Mouse (Mus musculus) fat pad, adult 2 months (tissue): ENCODE data around the gene Skap2.

Experiments used
- DNase-seq: peaks from one replicate; pipeline ENCODE4 v3.0.0-alpha.2; 2011; ENCODE audit warnings: low read depth, low spot score; ENCODE audit errors: extremely low read depth

Gene Skap2

DNA sequence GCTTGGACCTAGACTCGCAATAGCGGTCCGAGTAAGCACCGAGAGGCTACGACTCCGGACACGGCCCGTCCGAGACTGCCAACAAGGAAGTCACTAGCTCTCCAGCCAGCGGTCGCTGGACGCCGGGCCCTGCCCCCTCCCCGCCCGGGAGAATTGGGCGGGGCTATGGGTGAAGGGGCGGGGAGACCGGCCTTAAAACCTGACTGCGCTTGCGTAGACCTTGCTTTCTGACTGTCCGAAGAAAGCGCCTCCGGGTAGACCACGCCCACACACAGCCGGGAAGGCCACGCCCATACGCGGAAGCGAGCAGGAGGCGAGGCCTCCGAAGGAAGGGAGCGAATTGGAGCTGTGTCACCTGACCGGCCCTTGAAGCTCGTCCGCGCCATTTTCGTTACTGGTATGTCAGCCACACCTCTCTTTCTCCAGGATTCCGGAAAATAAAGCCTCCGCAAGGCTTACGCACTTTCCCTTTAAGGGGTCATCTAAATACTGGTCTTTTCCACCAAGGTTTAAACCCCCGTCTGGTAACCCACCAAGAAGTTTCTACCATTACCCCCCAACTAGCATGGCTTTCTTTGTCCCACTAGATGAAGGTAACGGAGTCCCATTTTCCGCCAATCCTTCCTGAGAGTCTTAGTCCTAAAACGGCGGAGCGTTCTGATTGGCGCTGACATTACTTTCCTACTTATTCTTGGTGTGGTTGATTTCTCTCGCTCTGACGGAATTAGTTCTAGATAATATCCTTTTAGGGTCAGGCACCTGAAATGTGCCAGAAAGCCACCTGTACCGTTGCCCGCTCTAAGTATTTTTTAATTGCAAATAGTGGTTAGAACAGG, at the start of gene Skap2:
Gene Skap2 (minus strand): TSS at position 141 of the 836 bp plus-strand sequence.
- no peak for DNase-seq

DNA sequence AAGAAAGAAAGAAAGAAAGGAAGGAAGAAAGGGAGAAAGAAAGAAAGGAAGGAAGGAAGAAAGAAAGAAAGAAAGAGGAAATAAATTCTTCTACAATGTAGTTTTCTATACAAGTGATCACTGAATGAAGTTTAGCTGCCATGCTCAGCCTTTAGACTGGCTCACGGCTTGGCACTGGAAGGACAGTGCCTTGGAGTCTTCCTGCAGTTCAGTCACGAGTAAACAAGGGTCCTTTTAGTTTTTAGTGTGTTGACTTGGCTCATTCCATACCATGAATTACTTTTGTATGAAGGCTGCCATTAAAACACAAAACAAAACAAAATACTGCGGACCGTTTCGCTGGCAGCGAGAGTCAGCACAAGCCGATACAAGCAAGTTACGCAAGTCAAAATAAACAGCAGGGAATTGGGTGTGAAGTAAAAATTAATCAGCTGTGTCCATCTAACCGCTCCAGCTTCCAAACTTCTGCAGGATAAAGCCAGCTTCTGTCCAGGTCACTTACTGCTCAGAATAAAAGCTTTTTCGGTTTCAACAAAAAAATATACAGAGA, 46.6 kb upstream of the Skap2 start:
- DNase-seq, result no peak

DNA sequence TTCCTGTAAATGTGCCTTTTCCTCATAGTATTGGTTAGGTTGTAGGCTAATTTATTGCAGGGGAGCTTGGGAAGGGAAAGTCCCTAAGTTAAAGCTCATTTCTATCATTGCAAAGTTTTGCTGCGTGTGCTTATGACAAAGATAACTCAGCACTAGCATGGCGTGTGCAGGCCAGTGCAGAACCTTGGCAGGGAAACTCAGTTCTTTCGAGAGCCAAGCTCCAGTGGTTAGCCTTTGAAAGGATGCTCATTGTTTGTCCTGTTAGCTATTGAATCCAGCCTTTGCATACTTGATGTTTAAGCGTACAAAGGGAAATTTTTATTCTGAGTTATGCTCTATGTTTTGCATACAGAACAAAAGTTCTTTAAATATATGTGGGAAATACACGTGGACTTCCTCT, 45.8 kb upstream of the Skap2 start:
- no peak for DNase-seq

DNA sequence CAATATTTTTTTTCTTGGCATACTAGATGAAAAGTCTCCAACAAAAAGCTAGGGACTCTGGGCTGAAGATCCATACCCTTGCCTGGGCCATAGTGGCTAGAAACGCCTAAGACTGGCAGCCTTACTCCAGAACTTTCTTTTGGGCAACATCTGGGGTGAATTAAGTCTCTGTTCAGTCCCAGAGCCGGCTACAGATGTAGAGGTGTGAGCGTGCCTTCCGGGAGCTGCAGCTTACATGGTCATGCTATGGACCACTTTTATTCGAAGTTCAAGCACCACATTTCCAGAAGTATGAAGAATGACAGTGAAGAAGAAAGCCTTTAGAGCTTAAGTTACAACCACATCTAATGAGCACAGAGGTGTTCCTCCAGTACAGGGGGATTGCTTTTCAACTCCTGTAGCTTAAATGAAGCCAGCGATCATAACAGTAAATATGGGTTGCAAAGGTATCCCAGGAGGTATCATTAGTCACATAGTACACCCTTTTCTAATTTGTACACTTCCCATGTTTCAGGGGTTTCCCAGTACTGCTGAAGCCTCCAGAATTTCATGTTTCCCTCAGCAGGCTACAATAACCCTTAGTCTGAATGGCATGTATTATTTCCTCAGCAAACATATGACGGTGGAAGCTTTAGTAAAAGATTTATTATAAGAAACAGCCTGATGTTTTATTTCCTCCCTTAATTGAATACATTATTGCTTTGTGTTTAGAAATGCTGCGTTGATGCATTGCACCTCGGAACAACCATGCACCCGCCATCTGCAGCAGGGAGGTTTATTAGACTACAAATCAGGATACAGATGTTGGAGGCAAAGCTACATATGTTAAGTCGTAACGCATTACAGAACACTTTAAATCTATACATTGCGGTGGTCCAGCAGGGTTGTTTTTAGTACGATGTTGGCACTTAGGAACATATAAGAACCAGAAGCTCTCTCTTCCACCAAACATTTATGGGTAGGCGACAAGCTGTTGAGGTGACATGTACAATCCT, 41.5 kb upstream of the Skap2 start:
- DNase-seq, result no peak

DNA sequence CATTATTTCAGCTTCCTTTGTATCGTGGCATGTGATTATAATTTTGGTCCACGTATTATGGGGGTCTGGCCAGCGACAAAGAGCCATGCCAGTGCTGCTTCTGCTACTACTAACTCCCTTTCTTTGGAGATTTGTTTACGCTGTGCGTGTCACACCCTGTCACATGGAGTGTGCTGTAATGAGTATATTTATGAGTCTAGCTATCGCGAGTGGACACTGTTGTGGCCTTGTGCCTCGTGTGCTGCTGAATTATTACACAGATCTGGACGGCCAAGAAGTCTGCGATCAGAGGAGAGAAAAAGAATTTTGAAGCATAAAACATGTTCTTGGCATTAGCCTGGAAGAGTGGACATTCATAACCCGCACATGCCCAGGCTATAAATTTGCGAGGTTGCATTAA, 37.7 kb upstream of the Skap2 start:
- DNase-seq, result no peak

DNA sequence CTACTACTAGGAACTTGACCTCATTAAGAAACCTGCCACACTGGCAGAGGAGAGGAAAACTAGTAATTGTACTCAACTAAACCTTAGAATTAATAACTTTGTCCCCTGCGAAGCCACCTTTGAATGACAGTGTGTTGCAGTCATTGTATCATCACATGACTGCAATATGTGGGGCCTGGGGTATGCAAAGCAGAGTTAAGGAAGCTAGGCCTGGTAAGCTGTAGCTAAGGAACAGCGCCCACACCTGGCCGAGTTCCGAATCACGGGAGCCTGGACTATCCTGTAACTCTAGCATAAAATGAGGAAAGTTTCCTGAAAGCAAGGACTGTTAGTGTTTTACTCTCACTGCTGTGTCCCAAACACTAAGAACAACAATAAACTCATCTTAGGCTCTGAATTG, 33.2 kb upstream of the Skap2 start:
- DNase-seq, result no peak

DNA sequence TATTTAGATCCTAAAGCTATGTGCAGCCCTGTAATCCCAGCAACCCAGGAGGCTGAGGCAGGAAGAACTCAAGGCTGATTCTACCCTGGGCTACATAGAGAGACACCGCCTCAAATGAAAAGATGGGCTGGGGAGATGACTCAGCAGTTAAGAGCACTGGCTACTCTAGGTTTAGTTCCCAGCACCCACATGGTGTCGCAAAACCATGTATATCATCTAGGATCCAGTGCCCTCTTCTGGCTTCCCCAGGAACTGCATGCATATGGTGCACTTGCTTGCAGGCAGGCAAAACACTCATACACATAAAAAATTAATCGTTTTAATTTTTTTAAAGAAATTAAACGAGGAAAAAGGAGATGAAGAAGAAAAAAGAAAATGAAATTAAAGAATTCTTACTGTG, 23.7 kb upstream of the Skap2 start:
- no peak for DNase-seq

DNA sequence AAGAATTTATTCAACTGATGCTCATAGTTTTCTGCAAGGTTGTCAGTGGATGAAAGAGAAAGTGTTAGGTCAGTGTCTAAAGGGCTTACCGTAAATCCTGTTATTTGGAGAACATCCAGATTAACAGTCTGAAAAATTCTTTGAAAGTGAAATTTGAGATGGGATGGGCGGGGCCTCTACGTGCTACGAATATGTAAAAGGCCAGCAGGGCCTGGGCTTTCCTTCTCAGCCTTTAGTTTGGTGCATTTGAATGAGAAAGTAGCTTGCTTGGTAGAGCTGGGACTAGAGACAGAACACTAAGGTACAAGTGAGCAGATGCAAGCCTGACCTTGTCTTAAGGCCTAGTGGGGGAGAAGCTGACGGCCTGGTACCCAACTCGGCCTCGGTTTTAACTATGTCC, 18.8 kb upstream of the Skap2 start:
- no peak for DNase-seq

DNA sequence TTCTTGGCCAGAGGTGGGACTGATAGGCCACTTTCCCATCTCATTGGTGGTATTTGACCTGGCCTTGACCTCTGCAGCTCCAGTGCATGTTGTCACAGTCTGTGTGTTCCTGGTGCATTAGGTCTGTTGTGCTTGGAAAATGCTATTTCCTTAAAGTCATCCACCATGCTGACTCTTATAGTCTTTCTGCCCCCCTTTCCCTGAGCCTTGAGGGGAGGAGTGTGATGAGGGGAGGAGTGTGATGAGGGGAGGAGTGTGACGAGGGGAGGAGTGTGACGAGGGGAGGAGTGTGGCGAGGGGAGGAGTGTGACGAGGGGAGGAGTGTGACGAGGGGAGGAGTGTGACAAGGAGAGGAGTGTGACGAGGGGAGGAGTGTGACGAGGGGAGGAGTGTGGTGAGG, 15.8 kb upstream of the Skap2 start:
- no peak for DNase-seq

DNA sequence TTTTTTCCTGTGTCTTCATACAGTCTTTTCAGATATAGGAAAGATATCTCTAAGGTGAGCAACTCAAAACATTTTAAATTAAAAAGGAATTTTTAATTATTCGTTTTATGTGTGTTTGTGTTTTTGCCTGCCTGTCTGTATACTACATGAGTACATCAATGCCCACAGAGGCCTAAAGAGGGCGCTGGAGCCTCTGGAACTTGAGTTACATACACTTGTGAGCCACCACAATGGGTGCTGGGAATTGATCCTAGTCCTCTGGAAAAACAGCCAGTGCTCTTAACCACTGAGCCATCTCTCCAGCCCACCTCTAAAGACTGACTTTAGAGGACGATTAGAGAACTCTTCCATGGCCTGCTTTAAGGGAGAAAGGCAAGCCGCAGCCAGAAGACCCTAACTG, 14.8 kb upstream of the Skap2 start:
- no peak for DNase-seq

DNA sequence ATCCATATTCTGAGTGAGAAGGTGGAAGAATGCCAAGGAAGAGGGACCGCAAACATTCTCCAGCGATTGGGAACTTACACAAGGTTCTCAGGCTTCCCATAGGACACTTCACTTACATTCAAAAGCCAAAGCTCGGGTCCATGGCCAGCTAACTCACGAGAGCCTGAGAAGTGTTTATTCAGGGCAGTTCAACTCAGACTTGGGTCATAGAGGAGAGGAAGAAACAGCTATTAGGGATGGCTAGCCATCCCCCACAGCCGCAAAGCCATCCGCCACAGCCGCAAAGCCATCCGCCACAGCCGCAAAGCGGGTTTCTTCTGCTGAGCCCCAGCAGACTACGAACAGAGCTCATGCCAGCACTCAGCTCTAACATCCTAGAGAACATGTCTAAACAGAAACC, 13.9 kb upstream of the Skap2 start:
- DNase-seq, result no peak

DNA sequence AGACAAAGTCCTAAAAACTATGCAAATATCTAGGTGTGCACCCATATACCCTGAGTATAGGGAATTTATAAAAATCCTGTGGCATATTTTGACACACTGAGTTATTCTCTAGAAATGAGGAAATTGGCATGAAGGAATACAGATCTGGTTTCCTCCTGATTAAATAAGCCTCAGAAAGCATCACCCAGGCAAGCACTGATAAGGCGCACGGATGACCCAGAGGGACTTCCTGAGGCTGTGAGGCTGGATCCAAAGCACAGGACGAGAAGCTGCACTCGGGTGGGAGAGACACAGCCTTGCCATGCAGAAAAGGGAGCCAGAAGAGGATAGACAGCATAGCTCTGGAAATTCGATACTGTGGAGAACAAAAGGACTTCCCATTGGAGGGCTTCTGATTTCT, 12.4 kb upstream of the Skap2 start:
- DNase-seq, result no peak

DNA sequence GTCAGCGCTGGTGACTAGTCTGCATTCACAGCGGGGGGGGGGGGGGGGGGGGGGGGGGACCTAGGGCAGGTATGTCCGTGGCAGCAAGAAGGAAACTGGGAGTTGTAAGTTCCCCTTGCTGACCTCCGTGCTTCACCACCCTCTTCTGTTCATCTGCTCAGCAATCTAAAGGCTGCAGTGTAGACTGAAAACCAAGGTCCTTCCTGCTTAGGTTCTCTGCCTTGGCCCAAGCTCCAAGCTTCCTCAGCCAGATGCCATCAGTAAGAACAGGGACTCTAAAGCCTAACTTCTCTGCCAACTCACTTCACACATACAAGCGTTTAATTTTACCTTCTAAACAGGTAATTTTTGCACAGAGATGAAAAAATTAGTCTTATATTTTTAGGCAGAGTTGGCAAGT, 10.0 kb upstream of the Skap2 start:
- no peak for DNase-seq

DNA sequence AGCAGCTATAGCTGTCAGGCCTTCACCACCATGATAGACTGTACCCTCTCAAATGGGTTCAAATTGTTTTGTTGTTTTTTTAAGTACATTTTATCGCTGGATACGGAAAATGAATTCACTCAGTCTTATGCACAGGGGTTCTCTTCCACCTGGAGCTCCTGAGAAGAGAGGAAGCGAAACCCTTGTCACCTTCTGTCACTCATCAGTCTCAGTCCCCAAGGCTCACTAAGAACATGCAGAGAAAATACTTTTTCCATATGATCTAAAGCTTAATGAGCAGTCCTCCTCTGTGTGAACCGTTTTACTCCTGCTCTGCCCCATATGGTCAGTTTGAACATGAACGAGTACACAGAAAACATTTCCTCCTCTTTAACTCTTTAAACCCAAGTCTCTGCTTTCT, 7.9 kb upstream of the Skap2 start:
- DNase-seq, result no peak

DNA sequence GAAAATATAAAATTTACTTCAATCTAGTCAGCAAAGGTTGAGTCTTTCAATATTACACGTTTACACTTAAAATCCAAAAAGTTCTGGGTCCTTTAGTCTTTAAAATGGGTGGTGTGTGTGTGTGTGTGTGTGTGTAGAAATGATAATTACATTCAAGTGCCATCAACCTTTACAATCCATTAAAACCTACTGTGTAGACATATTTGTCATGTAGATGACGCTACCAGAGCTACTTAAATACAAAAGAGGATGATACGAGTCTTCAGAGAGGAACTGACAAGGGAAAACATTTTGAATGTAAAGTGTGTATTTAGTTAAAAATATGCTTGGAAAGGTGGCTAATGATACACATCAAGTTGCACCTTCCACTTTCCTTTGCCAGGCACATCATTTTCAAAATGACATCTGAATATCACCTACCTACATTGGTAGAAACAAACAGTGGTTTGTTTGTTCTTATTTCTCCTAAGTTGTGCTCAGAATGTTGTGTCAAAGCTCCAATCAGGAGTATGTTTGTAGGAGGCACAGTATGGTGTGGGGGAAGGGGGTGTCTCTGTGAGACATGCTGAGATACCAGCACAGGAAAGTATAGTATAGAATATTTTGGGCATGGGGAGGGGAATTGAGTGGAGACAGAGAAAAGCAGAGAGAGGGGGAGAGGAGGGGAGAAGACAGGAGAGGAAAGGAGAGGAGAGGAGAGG, 1.0 kb upstream of the Skap2 start:
- DNase-seq, result no peak

DNA sequence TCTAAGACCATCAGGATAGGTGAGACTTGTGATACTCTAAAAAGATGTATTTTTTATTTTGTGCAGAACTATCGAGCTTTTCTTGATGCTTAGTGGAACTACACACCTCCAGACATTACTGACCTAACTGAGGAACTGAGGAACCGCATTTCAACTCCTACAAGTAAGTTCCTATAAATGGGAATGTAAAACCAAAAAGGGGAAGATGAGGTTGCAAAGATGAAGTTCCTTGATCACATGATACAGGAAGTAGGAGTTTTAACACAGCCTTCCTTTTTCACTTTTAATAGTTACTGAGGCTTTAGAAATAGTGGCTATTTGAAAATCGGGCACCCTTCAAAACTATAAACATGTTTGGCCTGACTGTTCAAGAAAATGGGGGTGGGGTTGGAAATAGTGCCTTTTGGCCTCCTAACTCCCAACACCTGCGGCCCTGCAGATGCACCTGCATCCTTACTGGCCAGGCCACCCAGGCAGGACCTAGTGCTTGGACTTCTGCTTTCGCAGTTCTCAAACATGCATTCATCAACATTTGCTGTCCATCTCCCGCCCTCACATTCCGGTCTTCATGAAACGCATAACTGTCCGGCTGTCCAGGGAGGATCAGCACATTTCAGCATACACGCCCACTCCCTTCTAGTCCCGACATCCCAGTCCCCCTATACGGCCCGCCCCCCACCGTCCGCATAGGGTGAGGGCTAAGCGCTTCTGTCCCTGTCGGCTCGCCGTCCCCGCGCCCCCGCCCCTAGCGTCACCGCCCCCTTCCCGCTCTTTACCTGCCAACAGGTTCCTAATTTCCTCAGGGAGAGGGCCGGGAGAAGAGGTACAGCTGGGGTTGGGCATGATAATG, 565 bp downstream of the Skap2 start:
- no peak for DNase-seq

DNA sequence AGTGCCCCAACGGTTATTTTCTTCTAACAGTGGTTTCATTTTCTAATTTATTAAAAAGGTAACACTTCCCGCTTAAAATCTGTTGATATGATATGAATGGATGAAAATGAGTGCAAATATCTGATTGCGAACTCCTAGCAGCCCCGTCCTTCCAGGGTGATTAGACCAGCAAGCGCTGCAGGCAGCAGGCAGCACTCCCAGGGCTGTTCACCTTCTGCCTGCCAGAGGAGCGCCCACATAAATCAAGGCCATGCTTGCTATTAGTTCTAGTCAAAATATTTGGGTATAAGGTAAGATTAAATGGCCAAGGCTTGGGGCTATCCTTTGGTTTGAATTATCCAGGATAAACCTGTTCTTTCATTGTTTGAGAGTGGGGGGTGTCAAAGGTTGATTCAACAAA, 3.0 kb downstream of the Skap2 start:
- no peak for DNase-seq

DNA sequence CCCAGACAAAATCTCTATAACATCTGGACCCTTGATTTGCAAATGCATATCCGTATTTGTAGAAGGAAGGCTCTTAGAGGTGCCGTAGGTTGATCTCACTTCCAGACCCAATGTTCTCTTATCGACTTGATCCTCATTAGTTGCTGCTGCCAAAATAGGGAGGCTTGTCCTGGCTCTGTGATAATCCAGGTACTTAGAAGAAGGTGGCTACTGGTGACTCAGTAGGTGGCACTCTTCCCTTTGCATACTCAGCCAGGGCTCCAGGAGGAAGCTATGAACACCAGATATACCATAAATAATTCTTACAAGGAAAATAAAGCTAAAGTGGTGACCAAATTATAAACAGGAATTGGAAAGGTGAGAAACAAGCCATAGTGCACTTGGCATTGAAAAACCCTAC, 3.6 kb downstream of the Skap2 start:
- DNase-seq, result no peak

DNA sequence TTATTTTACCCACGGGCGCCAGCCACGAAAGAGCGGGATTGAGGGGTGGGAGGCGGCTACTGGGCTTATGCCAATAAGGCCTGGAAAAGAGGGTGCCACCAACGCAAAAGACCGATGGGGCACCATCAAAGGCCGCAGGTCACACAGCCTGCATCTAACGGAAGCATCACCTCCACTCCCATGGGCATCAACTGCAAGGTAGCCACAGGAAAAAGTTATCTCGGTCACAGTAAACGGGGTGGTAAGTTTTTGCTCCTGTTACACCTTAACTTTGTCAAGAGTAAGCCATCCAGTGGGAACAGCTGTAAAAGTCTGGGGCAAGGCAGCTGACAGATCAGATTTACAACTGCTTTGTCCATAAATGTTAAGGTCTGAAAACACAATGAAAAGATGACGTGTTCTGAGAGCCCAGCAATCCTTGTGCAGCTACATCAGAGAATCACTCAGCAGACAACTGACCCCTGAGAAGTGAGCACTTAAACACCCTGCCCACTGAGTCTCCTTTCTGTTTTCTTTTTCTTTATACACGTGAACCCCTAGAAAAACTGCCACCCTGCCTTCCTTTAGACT, 5.6 kb downstream of the Skap2 start:
- no peak for DNase-seq
